Mouse (Mus musculus) kidney, embryonic 15.5 days (tissue): ENCODE results near the gene Pigv. TPM values are rescaled to one million over a fixed set of nuclear protein-coding genes. Genes with fewer than 3 reads are reported as not detected.

Source experiments
- ATAC-seq: fragments of 200-750 bp; cut with Nextera tagmentation; replicated peaks from 2 replicates; pipeline ENCODE4 v1.8.0; 2017; ENCODE audit warnings: moderate TSS enrichment; ENCODE audit not compliant: low FRiP score
- H3K27ac ChIP-seq: fragments of 300-500 bp; sonication (generic); 2 replicates; pipeline ENCODE4 v1.5.1; 2015; ENCODE audit warnings: mild to moderate bottlenecking, inconsistent platforms
- H3K27me3 ChIP-seq: fragments of 300-500 bp; sonication (generic); 2 replicates; pipeline ENCODE4 v1.6.1; 2015; ENCODE audit warnings: inconsistent platforms
- H3K36me3 ChIP-seq: fragments of 300-500 bp; sonication (generic); 2 replicates; pipeline ENCODE4 v1.6.1; 2015; ENCODE audit warnings: inconsistent platforms
- H3K4me1 ChIP-seq: fragments of 300-500 bp; sonication (generic); 2 replicates; pipeline ENCODE4 v1.6.1; 2015; ENCODE audit warnings: inconsistent platforms
- H3K4me2 ChIP-seq: fragments of 300-500 bp; sonication (generic); 2 replicates; pipeline ENCODE4 v1.6.1; 2015; ENCODE audit warnings: moderate library complexity, mild to moderate bottlenecking, inconsistent platforms
- H3K4me3 ChIP-seq: fragments of 300-500 bp; sonication (generic); replicated peaks from 2 replicates; pipeline ENCODE4 v1.5.1; 2015; ENCODE audit warnings: mild to moderate bottlenecking, inconsistent platforms
- H3K9ac ChIP-seq: fragments of 300-500 bp; sonication (generic); 2 replicates; pipeline ENCODE4 v1.6.1; 2015; ENCODE audit warnings: mild to moderate bottlenecking, inconsistent platforms
- H3K9me3 ChIP-seq: fragments of 300-500 bp; sonication (generic); replicated peaks from 2 replicates; pipeline ENCODE4 v1.6.1; 2016; ENCODE audit warnings: inconsistent platforms
- WGBS: fragments of 180-500 bp; shearing (Covaris S2); methylation state at CpG from one replicate; pipeline ENCODE4 v1.1.7; 2015; ENCODE audit warnings: mixed read lengths; 5-methylcytosine and 5-hydroxymethylcytosine counted together
- polyA plus RNA-seq: library from polyadenylated mRNA; unstranded; fragments of >200 nt; fragmentation: Nextera tagmentation; extraction: Ambion mirVana; gene quantifications from 2 replicates; pipeline ENCODE4 v1.2.1, GENCODE M21; 2015

Gene Pigv
- polyA plus RNA-seq, 1 experiment from 2014 or later = 19.9 TPM

DNA sequence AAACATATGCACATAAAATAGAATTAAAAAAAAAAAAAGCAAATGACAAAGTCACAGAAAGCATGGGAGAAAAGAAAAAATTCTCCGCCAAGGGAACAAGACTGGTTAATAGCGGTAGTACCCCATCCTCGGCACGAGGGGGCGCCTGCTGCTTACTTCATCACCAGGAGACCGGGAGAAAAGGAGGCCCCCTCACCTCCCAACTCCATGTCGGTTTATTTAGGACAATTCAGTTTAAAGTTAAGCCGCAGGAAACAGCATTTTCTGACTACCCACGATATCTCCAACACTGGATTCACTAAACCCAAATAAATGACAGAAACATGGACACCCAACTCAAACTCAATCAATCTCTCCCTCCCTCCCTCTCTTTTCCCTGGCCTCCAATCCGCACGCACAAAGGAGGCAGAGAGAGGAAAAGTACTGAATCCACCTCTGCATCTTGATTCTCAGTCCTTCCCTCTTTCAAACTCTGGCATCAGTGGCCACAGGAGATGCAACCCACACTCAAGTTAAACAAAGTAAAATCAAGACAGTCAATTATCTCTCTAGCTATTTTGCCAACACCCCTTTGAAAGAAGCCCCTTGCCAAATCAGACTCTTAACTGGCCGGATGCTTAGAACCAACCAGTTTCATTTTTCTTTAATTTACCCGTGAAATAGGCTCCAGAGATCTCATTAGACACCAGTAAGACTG lies 1.1 kb downstream of the Pigv start:
- no peak for ATAC-seq
- Histone ChIP-seq H3K27ac (peak overlapping the region; percentile 100), H3K9ac (peak overlapping the region; percentile 74), H3K9me3 (no peaks in the 10 kb centered on the region), H3K27me3 (no peaks in the 10 kb centered on the region), H3K36me3 (peaks cover 20% of the 10 kb centered on the region; the same call in 1 of the 2 replicates), H3K4me2 (peak overlapping the region; percentile 82), H3K4me3 (peak overlapping the region; percentile 82), H3K4me1 (peaks cover 57% of the 10 kb centered on the region)
- WGBS = 3% methylated on average over 13 of the region's 13 CpGs

DNA sequence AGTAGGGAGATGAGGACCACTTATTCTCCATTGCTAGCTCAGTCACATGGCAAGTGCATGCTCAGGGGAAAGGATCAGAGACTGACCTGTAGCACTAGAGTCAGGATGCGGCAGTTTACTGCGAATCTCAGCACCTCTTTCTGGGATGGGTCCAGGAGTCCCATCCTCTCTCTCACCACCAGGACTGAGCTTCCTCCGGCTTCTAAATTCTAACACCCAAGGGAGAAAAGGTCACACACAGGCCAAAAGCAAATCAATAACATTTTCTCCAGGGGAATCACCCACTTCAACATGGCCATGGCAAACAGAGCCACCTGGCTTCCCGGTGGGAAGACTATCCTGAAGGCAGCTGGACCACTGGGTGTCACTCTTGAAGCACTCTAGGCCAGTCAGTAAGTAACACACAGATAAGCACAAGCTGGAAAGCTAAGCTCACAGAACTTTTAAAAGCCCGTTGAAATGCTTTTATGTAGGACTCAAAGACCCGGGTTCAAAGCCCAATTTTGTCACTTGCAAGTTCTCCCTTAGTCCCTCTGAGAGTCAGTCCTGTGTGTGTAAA lies 2.7 kb downstream of the Pigv start:
- no peak overlapping the region for H3K4me3 ChIP-seq
- 55% methylated on average over 6 of the region's 6 CpGs for WGBS
- H3K4me2 ChIP-seq = peak overlapping the region; percentile 82; the same call in 1 of the 2 replicates

DNA sequence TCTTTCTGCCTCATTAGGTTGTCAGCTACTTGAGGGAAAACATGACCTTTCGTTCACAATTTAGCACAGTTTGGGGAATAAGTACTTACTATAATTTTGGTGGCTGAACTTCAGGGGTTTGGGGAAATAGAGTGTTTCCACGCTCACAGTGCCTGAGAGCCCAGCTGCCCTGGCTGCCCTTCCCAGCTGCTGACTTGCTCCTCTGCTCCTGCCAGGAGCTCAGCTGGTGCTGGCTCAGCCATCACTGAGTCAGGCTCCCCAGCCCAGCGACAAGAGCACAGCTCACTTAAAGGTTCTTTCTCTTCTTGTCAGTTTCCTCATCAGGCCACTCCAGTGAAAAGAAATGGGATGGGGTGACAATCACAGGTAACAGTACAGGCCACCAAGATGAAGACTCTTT lies 3.9 kb downstream of the Pigv start:
- no peak for ATAC-seq
- 57% methylated on average over 3 of the region's 3 CpGs for WGBS

More for the DNA sequence above, 2.7 kb downstream of the Pigv start:
- Histone ChIP-seq H3K27ac (0 out of 2 replicates have a peak overlapping the region, but pooled peaks have one; percentile 14), H3K9me3 (no peaks in the 10 kb centered on the region), H3K4me1 (peaks cover 41% of the 10 kb centered on the region), H3K27me3 (no peaks in the 10 kb centered on the region), H3K9ac (no peak overlapping the region), H3K36me3 (peaks cover 32% of the 10 kb centered on the region)
- no peak for ATAC-seq

DNA sequence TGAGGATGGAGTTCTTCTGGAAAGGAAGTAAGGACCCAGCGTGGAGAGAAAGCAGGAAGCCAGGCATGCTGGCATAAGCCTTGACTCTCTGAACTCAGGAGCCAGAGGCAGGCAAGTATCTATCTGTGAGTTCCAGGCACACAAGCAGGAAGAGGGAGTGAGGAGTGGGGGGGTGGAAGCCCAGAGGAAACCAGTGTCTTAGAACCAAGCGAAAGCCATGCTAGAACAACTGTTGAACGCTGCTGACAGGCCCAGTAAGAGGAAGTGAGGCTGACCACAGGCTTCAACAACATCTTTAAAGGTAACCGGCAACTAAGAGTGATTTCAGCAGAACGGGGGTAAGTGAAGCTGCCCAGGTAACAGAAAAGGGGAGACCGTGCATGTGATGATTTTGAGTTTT lies 6.2 kb downstream of the Pigv start:
- Histone ChIP-seq H3K27ac (no peak overlapping the region), H3K9ac (no peak overlapping the region), H3K36me3 (peaks cover 55% of the 10 kb centered on the region), H3K4me1 (peaks cover 27% of the 10 kb centered on the region), H3K4me2 (no peak overlapping the region), H3K4me3 (no peak overlapping the region), H3K9me3 (no peaks in the 10 kb centered on the region), H3K27me3 (no peaks in the 10 kb centered on the region)
- no peak for ATAC-seq
- 89% methylated on average over 6 of the region's 6 CpGs for WGBS

More for the DNA sequence above, 3.9 kb downstream of the Pigv start:
- Histone ChIP-seq H3K27ac (no peak overlapping the region), H3K9ac (no peak overlapping the region), H3K36me3 (peaks cover 42% of the 10 kb centered on the region), H3K4me2 (no peak overlapping the region), H3K9me3 (no peaks in the 10 kb centered on the region), H3K4me3 (no peak overlapping the region), H3K4me1 (peaks cover 29% of the 10 kb centered on the region), H3K27me3 (no peaks in the 10 kb centered on the region)

DNA sequence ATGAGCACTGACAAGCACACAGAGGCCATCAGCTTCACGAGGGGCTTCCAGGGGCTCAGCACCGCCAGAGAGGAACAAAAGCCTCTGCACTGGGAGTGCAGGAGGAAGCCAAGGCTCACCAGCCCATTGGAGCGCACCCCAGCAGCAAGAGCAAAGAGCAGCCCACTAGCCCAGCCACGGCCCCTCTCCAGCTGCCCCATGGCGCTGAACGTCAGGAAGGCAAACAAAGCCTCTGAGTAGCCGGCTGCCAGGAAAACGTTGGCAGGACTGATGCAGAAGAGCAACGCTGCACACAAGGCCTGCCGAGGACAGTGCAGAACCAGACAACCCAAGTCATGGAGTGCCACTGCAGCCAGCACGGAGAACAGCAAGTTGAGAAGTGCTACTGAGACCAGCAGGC lies 7.3 kb downstream of the Pigv start:
- Histone ChIP-seq H3K9ac (no peak overlapping the region), H3K27me3 (no peaks in the 10 kb centered on the region), H3K9me3 (no peaks in the 10 kb centered on the region), H3K4me3 (no peak overlapping the region), H3K4me1 (peaks cover 28% of the 10 kb centered on the region), H3K36me3 (peaks cover 55% of the 10 kb centered on the region), H3K27ac (no peak overlapping the region), H3K4me2 (no peak overlapping the region)
- WGBS = 80% methylated on average over 11 of the region's 11 CpGs
- ATAC-seq = no peak

DNA sequence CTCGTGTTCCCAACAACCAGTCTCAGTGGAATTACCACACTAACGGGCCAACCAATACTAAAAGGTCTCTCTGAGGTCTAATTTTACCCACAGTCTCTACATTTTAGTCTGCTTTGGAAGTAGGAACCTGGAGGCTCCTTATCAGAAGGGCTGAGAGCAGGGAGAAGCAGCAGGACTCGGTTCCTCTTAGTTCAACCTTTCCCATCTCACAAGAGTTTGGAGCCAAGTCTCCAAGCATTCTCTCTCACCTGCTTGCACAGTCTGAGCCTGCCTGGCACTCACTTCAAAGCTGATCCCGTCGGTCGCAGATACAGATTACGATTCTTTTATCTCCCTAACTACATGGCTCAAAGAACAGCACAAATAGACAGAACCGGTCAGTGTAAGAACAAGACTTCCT lies 9.5 kb downstream of the Pigv start:
- Histone ChIP-seq H3K9ac (no peak overlapping the region), H3K4me3 (no peak overlapping the region), H3K9me3 (no peaks in the 10 kb centered on the region), H3K4me1 (peaks cover 40% of the 10 kb centered on the region), H3K27ac (no peak overlapping the region), H3K27me3 (no peaks in the 10 kb centered on the region), H3K36me3 (peaks cover 47% of the 10 kb centered on the region), H3K4me2 (no peak overlapping the region)
- 87% methylated on average over 8 of the region's 8 CpGs for WGBS
- no peak for ATAC-seq

DNA sequence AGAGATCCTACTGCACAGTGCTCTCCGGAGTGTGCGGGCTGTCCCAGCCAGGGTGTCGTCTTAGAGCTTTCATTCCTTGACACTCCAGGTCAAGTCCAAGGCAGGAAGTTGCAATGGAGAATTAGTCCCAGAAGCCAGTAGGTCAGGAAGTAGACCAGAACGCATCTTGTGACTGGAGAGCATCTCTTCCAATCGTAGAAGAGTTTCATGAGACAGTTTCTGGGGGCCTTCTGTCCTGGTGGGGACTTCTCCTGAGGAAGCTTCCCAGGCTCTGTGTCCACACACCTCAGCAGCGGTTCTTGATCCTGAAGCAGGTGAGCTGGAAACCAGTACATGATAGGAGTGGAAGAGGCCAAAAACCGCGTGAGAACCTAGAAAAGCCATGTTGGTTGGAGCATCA lies 10.0 kb downstream of the Pigv start:
- no peak overlapping the region for H3K4me2 ChIP-seq
- peaks cover 45% of the 10 kb centered on the region for H3K4me1 ChIP-seq
- H3K9me3 ChIP-seq = no peaks in the 10 kb centered on the region
- no peak overlapping the region for H3K27ac ChIP-seq
- peaks cover 44% of the 10 kb centered on the region for H3K36me3 ChIP-seq
- WGBS = 86% methylated on average over 8 of the region's 8 CpGs
- no peak for ATAC-seq
- no peak overlapping the region for H3K4me3 ChIP-seq
- no peak overlapping the region for H3K9ac ChIP-seq
- H3K27me3 ChIP-seq = no peaks in the 10 kb centered on the region

DNA sequence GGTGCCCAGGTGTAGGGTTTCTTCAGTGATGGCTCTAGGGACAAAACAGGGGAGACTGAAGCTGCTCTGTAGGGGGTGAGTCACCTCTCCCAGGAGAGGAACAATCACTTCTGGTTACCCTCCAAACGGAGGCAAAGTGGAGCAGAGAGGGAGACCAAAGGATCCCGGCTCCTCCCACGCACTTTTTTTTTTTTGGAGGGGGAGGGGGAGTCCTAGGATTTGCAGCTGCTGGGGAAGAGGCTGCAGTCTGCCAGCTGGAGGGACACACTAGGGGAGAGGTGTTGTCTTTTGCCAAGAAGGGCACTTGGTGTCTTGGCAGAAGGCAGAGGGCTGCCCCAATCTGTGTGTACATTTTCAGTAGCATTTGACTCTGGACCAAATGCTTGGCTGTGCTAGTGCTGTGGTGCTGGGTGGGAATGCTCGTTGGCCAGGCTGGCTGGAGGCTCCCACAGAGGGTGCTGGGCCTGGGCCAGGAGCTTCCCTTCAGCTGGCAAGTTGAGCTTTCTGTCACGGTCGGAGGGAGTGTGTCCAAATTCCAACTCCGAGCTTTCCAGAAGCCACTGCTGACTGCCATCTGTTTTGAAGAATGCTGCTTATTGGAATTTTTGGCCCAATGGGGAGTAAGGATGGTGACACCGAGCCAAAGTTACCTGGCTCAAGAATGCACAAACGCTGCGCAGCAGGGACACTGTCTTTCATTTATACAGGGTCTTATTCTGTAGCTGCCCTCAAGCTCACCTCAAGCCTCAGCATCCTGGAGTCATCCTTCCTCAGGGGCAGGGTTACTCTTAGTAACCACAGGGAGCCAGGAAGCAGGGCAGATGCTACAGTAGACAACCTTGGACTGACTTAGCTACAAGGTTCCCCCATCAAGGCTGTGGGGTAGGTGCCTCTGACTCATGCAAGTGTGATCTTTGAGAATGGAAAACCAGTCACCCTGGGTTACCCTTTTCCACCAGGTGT lies 12.0 kb downstream of the Pigv start:
- peak overlapping the region; percentile 40 for H3K4me3 ChIP-seq
- H3K9ac ChIP-seq = peak overlapping the region; percentile 44
- peak overlapping the region; percentile 99 for H3K27ac ChIP-seq
- no peaks in the 10 kb centered on the region for H3K27me3 ChIP-seq
- ATAC-seq = peak; percentile 61
- 10% methylated on average over 10 of the region's 10 CpGs for WGBS
- H3K4me1 ChIP-seq = peaks cover 61% of the 10 kb centered on the region
- peak overlapping the region; percentile 63 for H3K4me2 ChIP-seq
- no peaks in the 10 kb centered on the region for H3K9me3 ChIP-seq
- peaks cover 30% of the 10 kb centered on the region for H3K36me3 ChIP-seq

DNA sequence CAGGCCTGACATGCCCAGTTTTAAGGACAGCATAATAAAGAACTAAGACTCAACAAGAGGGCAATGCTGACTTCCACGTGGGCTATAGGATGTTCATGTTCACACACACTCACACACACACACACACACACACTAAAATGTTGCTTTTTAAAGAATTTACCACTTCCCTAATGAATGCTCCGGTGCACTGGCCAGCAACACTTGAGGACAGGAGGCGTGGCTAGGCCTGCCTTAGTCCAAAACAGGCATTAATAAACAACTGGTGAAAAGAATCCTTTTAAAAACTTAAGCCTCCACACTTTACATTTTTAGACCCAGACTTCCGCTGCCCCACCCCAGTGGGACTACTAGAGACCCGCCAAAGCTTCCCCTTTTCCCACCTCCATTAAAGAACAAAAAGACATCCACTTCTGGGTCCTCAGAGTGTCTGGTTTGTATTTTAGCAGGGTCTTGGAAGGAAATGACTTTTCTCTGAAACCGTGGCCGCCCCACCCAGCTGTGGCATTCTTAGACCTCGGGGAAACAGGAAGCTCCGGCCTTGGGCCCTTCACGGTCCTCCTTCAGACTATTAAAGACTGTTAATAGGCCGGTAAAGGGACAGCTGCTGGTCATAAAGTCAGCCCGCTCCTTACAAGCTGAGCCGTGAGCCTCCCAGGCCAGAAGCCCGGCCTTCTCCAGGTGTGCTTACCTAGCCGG lies 12.8 kb downstream of the Pigv start:
- no peaks in the 10 kb centered on the region for H3K9me3 ChIP-seq
- peak overlapping the region; percentile 63 for H3K4me2 ChIP-seq
- peaks cover 22% of the 10 kb centered on the region for H3K36me3 ChIP-seq
- H3K27ac ChIP-seq = peak overlapping the region; percentile 99
- peak overlapping the region; percentile 40 for H3K4me3 ChIP-seq
- 4% methylated on average over 15 of the region's 15 CpGs for WGBS
- ATAC-seq = peak; percentile 20; the same call in 1 of the 2 replicates
- H3K27me3 ChIP-seq = no peaks in the 10 kb centered on the region
- peak overlapping the region; percentile 44 for H3K9ac ChIP-seq
- peaks cover 61% of the 10 kb centered on the region for H3K4me1 ChIP-seq

DNA sequence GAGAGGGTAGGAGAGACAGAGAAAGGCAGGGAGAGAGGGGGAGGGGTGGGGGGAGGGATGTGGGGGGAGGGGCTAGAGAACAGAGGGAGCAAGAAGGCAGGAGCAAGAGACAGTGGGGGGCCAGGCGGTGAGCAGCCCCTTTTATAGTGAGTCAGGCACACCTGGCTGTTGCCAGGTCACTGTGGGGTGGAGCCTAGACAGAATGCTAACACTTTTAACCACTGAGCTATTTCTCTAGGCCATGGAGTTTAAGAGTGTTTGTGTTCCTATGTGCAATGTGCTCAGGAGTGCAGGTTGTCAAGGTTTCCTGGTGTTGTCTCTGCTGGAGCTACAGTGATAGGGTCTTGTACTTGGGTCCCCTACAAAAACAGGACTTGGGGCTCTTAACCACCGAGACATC lies 13.7 kb downstream of the Pigv start:
- peak overlapping the region; percentile 99 for H3K27ac ChIP-seq
- no peaks in the 10 kb centered on the region for H3K27me3 ChIP-seq
- ATAC-seq = no peak
- peak overlapping the region; percentile 63 for H3K4me2 ChIP-seq
- H3K36me3 ChIP-seq = peaks cover 15% of the 10 kb centered on the region
- H3K9ac ChIP-seq = no peak overlapping the region
- WGBS = 41% methylated on average over 2 of the region's 2 CpGs
- H3K9me3 ChIP-seq = no peaks in the 10 kb centered on the region
- no peak overlapping the region for H3K4me3 ChIP-seq
- peaks cover 61% of the 10 kb centered on the region for H3K4me1 ChIP-seq

DNA sequence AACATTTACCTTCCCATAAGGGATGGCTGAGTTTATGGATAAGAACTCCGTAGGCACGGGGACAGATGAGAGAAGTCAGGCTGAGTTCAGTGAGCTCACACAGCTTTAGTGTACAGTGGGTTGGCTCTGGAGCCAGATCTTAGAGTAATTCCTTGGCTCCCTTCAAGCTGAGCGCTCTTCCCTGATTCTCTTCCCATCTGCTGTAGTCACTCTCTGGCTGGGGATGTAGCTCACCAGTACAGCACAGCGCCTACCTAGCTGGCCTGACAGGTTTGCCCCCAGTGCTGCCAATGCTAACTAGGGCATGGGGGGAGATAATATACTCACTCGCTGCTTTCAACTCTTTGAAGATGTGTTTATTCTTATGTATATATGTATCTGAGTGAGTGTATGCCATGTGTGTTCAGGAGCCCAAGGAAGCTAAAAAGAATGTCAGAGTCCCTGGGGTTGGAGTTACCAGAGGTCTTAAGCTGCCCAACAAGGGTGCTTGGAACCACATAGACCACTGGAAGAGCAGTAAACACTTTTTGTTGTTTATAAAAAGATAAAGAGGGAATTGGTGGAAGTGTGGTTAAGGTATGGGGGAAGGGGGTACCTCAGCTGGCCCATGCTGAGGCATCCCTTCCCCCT lies 14.5 kb downstream of the Pigv start:
- ATAC-seq = no peak
- Histone ChIP-seq H3K27ac (peak overlapping the region; percentile 10; the same call in 1 of the 2 replicates), H3K9me3 (no peaks in the 10 kb centered on the region), H3K9ac (no peak overlapping the region), H3K4me3 (no peak overlapping the region), H3K36me3 (peaks cover 12% of the 10 kb centered on the region), H3K4me2 (no peak overlapping the region), H3K27me3 (no peaks in the 10 kb centered on the region), H3K4me1 (peaks cover 61% of the 10 kb centered on the region)
- 71% methylated on average over 5 of the region's 5 CpGs for WGBS
